Mouse (Mus musculus): Measurements from ENCODE around the gene Slc10a1.
"Not testable (repeated sequence)": the region's sequence is repeated elsewhere in the genome, so short reads cannot be mapped to it uniquely, and the experiment has no call there.

The Slc10a1 gene

DNA sequence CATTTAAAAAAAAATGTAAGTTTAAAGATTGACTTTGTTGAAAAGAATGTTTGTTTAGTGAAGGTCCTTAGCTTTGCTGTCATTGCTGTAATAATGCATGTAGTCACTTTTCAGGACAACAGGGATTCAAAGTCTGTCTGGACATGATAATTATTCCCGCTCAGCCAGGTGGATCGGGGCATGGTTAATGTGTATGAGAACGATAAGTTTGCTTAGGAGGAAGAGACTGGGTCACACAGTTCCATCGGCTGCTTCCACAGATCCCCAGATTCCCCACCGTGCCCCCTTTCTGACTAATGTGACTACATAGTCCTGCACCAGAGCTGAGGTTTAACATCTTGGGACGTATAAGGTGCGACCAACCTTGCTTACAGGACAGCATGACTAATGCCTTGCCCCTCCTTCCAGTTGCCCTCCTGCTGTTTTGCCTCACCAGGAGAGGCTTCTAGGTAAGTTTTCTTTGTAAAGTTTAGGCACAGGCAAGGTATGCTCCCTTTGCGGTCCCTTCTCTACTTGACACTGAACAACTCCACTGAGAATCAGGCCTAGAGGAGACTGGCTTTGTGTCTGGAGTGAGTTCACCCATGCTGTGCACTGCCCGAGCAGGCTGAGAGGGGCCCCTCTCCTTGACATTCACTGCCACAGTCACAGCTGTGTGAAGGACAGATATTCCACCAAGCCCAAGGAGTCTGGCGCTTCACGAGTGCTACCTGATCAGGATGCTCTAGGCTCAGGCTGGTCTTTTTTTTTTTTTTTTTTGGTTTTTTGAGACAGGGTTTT lies 2.3 kb downstream of the Slc10a1 start:
- DNase-seq (ENCODE audit: low read depth, low spot score): no peak

DNA sequence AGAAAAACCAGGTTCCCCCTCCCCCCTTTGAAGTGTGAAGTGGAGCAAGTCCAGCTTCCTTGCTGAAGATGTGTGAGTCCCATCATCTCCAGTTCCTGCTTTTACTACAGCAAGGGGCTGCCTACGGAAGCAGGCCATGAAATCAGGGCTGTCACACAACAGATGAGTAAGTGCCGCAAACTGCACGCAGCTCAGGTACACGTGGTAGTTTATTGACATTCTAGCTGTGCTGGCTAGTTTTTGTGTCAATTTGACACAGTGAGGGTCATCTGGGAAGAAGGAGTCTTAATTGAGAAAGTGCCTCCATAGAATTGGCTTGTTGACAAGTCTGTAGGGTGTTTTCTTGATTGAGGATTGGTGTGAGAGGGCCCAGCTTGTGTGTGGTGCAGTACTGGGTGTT lies 5.9 kb downstream of the Slc10a1 start:
- DNase-seq (ENCODE audit: low read depth, low spot score): no peak

DNA sequence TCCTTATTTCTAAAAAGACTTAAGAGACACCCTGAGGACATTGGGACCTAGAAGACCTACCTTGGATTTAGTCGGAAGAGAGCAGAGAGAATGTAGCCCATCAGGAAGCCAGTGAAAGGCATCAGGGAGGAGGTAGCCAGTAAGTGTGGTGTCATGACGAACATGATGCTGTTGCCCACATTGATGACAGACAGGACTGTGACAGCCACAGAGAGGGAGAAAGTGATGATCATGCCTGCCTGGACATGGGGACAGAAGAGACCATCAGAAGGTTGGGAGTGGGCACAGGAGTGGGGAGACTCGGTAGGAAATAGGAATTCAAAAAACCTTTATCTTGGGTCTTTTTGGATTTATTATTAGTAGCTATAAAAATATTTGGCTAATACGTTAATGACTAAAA lies 10.5 kb downstream of the Slc10a1 start:
- DNase-seq (ENCODE audit: low read depth, low spot score): no peak

DNA sequence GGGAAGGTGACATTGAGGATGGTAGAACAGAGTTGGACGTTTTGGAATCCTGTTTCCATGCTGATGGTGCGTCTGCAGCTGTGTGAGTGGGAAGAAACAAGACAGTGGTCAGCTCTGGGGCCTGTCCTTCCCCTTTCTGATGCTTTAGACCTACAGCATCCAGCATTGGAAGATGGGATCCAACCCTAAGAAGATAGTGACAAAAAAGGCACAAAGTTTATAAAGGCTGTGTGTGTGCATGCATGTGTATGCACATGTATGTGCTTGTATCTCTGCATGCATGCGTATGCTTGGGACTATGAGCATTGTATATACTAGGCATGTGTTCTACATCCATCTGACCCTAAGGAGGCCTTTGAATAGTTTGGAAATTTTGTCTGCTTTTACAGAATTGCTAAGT lies 12.5 kb downstream of the Slc10a1 start:
- DNase-seq (ENCODE audit: low read depth, low spot score): no peak

DNA sequence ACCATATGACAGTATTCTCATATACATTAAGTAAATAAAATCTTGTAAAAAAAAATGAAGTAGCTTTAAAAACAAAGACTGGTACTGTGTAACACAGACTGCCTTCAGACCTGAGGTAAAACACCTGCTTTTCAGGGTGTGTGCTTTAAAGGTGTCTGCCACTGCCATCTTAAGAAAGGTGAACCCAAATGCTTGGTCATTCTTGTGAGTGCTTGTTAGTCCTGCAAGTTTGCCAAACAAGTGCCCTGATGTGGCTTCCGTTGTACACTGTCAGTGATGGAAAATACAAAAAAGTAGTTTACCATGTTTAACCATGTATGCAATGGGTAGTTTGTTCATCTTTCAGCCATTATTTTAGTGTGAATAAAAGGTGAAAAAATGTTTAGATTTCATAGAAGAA lies 16.0 kb downstream of the Slc10a1 start:
- no peak for DNase-seq (ENCODE audit: low read depth, low spot score)

DNA sequence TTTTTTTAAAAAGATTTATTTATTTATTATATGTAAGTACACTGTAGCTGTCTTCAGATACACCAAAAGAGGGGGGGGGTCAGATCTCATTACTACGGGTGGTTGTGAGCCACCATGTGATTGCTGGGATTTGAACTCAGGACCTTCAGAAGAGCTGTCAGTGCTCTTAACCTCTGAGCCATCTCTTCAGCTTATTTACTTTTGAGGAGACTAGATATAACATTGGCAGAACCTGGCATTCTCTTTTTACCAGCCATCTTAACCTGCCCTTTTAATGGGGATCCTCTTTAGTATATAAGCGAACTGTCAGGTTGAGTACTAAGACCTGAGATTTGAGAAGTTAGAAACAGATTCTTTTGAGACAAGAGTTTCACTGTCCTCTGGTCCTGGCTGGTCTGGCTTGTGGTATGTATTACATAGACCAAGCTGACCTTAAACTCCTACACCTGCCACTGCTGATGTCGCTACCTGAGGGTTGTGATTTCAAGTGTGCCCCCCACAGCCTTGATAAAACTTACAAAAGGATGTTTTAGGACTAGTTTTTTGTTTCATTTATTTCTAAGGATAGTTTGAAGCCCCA lies 16.8 kb downstream of the Slc10a1 start:
- no peak for DNase-seq (ENCODE audit: low read depth, low spot score)

DNA sequence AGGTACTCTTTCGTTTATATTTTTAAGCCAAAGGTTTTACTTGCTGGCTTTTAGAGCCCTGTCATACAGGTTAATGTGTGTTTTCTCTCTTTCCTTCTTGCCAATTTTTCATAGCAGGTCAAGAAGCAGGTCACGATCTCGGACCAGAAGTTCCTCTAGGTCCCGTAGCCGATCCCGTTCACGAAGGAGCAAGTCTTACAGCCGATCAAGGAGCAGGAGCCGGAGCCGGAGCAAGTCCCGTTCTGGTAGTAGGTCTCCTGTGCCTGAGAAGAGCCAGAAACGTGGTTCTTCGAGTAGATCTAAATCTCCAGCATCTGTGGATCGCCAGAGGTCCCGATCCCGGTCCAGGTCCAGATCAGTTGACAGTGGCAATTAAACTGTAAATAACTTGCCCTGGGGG lies 18.9 kb downstream of the Slc10a1 start:
- DNase-seq (ENCODE audit: low read depth, low spot score): not testable (repeated sequence)

DNA sequence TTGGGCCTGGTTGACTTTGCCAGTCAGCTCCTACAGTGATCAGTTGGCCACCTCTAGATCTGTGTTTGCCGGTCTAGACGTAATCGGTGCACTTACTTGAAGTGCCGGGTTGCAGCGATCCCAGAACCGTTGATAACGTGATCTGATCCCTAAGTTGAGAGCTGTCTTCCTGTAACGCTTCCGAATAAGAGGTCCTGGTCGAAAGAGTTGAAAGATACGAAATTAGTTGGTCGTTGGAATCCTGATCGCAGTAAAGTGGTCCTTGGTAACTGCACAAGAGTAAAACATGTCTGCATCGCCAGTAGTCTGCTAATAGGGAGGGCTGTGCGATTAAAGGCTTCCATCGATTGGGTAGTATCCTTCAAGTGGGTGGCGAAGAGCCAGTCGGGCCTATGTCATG lies 20.3 kb downstream of the Slc10a1 start:
- DNase-seq (ENCODE audit: low read depth, low spot score): no peak

DNA sequence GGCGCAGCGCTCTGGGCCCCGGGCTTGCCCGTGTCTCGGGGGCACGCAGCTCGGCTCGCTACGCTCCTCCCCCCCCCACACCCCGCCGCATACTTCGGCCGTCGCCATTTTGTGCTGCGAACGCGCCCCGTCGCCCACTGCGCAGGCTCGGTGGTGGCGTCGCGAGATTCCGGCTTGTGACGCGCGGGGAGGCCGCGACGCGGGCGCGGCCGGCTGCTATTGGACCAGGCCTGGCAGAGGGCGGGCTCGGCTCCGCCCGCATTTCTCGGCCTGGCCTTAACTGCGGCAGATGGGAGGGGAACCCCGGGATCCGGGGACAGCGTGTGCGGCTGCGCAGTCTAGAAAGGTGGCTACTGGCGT lies 22.5 kb downstream of the Slc10a1 start:
- DNase-seq (ENCODE audit: low read depth, low spot score): peak; percentile 96

DNA sequence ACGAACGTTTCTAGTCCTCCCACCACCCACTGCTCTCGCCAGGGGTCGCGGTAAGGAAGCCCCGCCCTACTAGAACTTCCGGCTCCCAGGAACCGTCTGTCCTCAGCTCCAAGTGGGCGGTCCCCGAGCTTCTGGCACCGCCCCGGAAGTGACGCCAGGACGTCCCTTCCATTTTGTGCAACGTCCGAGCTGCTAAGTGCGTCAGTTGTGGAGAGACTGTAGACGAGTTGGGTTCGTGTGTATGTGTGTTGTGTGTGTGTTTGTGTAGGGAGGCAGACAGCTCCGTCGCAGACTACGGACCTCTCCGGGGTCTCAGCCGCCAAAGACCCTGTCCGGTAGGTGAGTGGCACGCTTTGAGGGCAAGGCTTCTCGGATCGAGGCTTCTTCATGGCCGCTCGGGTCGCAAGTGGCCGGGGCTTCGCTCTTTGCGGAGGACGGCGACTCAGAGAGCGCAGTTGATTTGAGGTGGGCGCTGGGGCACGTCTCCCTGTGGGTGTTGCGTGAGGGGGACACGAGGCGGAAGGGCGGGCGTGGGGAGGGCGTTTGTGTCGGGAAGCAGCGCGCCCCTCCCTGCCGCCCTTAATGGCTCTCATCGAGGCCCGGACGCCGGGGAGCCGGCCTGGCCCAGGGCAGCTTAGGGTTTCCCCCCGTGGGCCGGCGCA lies 23.0 kb downstream of the Slc10a1 start, which contains the start of gene Srsf5:
TSS of gene Srsf5 (plus strand) at position 171 of the 662 bp plus-strand sequence.
- peak; percentile 98 for DNase-seq (ENCODE audit: low read depth, low spot score)

DNA sequence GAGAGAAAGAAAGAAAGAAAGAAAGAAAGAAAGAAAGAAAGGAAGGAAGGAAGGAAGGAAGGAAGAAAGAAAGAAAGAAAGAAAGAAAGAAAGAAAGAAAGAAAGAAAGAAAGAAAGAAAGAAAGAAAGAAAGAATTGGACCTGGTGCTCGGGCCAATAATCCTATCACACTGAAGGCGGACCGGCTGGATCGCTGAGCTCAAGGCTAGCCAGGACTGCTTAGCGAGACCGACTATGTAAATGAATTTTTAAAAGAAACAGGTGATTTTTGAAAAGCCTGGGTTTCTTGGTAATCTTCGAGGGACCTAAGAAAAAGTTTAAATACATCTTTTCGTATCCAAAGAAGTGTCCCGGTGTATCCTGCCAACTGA lies 23.6 kb downstream of the Slc10a1 start:
- not testable (repeated sequence) for DNase-seq (ENCODE audit: low read depth, low spot score)

DNA sequence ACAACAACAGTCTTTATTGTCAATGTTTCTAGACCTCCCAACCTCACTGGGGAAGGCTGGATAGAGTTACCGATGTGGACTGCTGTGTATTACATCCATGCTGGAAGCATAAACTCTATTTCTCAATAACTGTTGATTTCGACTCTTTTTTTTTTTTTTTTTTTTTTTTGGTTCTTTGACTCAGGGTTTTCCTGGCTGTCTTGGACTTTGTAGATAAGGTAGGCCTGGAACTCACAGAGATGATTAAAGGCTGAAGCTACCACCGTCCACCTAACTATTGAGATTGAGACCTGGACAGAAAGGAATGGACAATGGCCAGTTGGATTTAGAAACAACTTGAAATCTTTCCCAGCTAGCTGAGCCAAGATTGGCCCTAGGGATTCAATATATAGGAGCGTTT lies 24.3 kb downstream of the Slc10a1 start:
- no peak for DNase-seq (ENCODE audit: low read depth, low spot score)

DNA sequence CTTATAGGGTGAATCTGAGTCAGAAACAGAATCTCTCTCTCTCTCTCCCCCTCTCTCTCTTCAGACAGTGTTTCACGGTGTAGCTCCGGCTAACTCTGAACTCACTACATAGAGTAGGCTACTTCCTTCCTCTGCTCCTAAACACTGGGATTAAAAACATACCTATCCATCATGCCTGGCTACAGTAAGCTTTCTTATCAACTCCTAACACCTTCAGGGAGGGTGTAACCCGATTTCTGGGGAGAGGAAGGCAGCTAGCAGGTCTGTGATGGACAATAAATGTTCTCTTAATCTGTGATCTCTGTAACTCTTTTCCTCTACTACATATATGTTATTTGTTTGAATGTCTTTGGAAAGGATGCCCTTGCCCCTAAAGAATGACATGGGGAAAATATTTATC lies 25.1 kb downstream of the Slc10a1 start:
- DNase-seq (ENCODE audit: low read depth, low spot score): no peak

DNA sequence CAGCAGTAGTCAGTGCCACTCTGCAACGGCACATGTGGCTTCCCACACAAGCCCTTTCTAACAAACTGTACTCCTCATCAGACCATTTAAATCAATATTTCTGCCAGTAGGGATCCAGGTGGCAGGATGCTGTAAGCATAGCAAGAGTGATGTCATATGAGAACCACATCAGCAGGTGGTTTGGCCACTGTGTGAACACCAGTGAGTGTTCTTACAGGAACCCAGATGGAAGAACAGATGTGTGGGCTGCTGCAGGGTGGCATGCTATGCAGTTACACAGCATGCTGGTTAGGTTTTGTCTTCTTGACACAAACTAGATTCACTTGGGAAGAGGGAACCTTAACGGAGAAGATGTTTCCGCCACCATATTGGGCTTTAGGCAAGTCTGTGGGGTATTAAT lies 26.6 kb downstream of the Slc10a1 start:
- DNase-seq (ENCODE audit: low read depth, low spot score): no peak

DNA sequence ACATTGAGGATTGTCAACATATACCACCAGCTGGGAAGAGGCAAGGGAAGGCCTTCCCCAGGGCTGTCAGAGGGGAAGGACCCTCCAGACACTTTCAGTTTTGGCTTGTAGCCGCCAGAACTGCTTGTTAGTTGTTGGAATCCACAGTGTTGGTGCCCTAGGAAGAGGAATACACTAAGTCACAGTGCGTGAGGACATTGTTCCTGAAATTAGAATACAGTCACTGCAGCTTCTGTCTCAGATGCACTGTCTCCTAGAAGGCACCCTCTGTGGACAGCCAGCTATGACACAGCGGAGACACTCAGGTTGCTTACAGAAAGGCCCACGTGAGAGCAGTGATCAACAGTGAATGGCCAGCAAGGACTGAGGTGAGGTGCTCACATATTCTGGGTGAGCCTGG lies 29.3 kb downstream of the Slc10a1 start:
- no peak for DNase-seq (ENCODE audit: low read depth, low spot score)

DNA sequence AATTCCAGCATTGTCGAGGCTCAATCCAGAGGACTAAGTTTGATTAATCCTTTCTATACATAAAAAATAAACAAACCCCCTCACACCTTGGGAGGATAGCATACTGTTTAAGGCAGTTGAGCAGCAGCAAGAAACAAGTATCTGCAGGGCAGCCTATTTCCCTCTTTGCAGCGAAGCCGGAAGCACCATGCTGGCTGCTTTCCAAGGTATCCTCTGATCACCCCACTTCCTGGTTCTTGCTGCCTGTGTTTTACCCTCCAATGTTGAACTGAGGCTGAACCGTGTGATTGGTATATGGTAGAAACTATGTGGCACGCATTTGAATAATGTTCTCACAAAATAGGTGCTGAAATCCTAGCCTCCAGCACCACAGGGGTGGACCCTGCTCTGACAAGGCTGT lies 29.9 kb downstream of the Slc10a1 start:
- no peak for DNase-seq (ENCODE audit: low read depth, low spot score)

DNA sequence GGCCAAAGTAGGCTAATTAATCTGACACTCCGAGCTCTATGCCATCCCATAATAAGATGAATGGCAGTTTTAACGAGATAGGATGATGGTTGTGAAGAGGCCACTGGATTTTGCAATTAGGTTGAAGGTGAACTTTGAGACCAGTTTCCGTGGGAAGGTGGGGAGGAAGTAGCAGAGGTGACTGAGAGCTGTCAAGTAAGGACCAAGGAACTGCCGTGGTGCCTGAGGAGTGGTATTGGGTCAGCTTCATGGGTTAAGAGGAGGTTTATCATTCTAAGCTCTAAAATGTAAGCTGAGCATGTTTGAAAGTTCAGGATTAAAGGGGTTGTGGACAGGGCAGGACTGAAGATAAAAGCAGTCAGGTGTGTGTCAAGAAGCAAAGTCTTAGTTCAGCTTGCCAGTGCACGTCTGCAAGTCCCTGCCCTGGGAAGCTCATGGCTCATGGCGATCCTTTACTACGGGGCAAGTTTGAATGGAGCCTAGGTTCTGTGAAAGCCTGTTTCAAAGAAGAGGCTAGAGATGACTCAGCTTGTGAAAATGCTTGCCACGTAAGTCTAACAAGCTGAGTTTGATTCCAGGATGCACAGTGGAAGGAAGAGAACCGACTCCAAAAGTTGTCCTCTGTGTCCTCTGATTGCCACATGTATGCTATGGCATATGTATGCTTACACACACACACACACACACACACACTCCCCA lies 31.0 kb downstream of the Slc10a1 start:
- no peak for DNase-seq (ENCODE audit: low read depth, low spot score)

DNA sequence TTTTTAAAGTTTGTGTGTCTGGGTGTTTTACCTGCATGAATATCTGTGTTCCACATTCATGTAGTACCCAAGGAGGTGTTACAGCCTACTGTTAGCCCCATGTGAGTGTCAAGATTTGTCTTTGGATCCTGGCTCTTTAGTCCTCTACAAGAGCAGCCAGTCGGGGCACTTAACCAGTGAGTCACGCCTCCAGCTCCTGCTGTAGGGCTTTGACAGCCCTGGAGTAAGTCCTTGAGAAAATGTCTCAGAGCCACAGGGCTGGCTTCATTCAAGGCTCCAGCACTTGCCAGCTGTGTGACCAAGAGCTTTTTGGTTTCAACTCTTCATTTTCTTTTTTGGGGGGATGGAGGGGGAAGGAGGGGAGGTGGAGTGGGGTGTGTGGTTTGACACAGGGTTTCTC lies 31.8 kb downstream of the Slc10a1 start:
- no peak for DNase-seq (ENCODE audit: low read depth, low spot score)

DNA sequence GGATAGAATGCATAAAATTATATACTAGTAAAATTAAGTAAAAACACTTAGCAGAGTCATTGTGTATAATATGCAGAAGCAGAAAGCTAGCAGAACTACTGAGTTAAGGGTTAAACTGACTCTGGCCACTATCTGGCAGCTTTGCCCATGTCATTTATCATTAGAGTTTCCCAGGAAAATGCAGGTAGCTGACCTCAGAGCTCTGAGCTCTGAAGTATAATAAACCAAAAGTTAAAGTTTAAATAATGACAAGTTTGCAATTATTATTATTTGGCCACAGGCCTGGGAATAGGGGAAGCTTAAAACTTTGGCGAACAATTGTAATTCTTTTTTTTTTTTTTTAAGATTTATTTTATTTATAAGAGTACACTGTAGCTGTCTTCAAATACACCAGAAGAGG lies 35.6 kb downstream of the Slc10a1 start:
- DNase-seq (ENCODE audit: low read depth, low spot score): no peak

DNA sequence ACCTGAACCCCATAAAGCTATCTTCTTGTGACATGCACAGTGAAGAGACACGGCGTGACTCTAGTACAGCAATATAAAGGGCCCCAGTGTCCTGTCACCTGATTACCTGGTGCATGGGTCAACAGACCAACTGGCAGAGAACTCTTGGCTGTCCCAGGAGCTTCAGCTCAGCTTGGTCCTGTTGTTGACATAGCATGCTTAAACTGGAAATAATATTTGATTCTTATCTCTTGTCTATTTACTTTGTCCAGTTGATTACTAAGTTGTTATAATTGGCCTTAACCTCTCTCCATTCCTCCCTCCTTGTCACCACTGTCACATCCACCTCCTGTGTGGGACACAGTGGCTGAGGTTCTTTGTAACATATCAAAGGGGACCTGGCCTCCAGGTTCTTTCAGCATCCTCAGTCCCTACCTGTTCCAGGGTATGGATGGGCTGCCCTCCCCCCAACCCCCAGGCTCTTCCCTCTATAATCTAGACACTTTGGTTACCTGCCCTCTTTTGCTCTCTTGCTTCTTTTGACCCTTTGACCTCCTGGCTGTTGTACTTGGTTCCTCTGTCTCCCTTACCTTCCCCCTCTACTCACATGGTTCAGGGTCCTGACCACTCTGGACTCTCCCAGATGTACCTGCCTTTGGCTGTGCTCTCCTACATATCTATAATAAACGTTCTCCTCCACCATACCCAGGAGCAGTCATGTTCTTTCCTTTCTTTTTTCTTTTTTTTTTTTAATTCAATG lies 36.9 kb downstream of the Slc10a1 start:
- no peak for DNase-seq (ENCODE audit: low read depth, low spot score)

DNA sequence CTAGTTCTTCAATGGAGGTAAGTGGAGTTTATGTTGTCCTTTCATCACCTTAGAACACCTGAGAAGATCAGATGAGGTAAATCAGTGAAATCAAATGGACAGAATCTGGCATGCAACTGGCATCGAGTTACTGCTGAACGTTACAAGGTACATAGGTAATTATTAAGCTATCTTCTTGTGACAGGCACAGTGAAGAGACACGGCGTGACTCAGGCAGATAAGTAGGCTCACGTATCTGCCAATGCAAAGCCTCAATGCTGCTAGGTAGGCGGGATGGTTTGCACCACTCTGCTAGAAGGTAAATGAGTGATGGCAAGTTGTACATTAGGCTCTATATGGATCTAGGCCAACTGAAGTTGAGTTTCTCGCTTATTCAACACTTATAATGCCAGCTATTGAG lies 38.4 kb downstream of the Slc10a1 start:
- DNase-seq (ENCODE audit: low read depth, low spot score): no peak

DNA sequence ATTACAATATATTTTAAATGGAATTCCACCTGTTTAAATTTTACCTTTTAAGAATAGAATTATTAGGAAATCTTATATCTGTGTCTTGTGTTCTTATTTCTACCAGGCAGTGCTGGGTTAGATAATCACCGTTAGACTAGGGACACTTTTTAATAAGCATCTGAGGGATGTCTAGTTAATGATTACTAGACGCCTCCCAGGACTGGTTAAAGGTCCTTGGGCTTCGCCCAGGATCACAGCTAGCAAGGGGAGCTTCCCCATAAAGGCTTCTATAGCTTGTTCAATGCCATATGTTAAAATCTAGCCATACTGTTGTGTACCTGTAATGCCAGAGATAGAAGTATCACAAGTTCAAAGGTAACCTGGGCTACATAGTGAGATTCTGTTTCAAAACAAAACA lies 39.6 kb downstream of the Slc10a1 start:
- DNase-seq (ENCODE audit: low read depth, low spot score): no peak
